Mouse (Mus musculus) MEL (cell line): ENCODE measurements around the gene Gabbr2. TPM values are rescaled to one million over a fixed set of nuclear protein-coding genes. Genes with fewer than 3 reads are reported as not detected.

ENCODE experiments used
- DNase-seq: peaks from one replicate; pipeline ENCODE4 v3.0.0; 2011; ENCODE audit warnings: low read depth, low spot score
- H3K27ac ChIP-seq: 2 replicates; pipeline ENCODE4 v1.5.1; 2012; ENCODE audit warnings: low read depth, mild to moderate bottlenecking, control low read depth, low read length, moderate library complexity; ENCODE audit not compliant: control insufficient read depth
- H3K27me3 ChIP-seq, 2 experiments: fragments of 150-350 bp in 1 of 2; sonication (generic) in 1 of 2; 2 replicates each; pipeline ENCODE4 v1.6.1; 2012; ENCODE audit warnings: low read length in 2 of 2, mild to moderate bottlenecking in 2 of 2, improper control_type of control experiment in 1 of 2, moderate library complexity in 1 of 2; ENCODE audit not compliant: insufficient read depth in 2 of 2, control insufficient read depth in 1 of 2
- H3K36me3 ChIP-seq, 2 experiments: 2 replicates each; pipeline ENCODE4 v1.6.1; 2012 to 2014; ENCODE audit warnings: low read length in 2 of 2, improper control_type of control experiment in 1 of 2, inconsistent platforms in 1 of 2, mild to moderate bottlenecking in 1 of 2; ENCODE audit not compliant: insufficient read depth in 2 of 2, control insufficient read depth in 1 of 2
- H3K4me1 ChIP-seq, 2 experiments: fragments of 150-350 bp in 1 of 2; sonication (generic) in 1 of 2; 2 replicates each; pipeline ENCODE4 v1.6.1; 2012; ENCODE audit warnings: low read length in 2 of 2, improper control_type of control experiment in 1 of 2, mild to moderate bottlenecking in 1 of 2; ENCODE audit not compliant: insufficient read depth in 2 of 2, control insufficient read depth in 1 of 2
- H3K4me3 ChIP-seq, 2 experiments: fragments of 150-350 bp in 1 of 2; sonication (generic) in 1 of 2; 2 replicates each; pipeline ENCODE4 v1.5.1; 2012; ENCODE audit warnings: low read depth in 2 of 2, low read length in 2 of 2, mild to moderate bottlenecking in 2 of 2, moderate library complexity in 2 of 2, control low read depth in 1 of 2, improper control_type of control experiment in 1 of 2; ENCODE audit not compliant: control insufficient read depth in 1 of 2, insufficient read depth in 1 of 2
- H3K79me2 ChIP-seq: 2 replicates; pipeline ENCODE4 v1.6.1; 2012; ENCODE audit warnings: mild to moderate bottlenecking, low read length, moderate library complexity; ENCODE audit not compliant: control insufficient read depth, poor library complexity, insufficient read depth
- H3K9ac ChIP-seq: 2 replicates; pipeline ENCODE4 v1.6.1; 2012; ENCODE audit warnings: low read depth, mild to moderate bottlenecking, control low read depth, low read length, moderate library complexity; ENCODE audit not compliant: control insufficient read depth, poor library complexity, severe bottlenecking
- H3K9me3 ChIP-seq: fragments of 150-350 bp; sonication (generic); replicated peaks from 2 replicates; pipeline ENCODE4 v1.6.1; 2012; ENCODE audit warnings: mild to moderate bottlenecking, low read length, improper control_type of control experiment, moderate library complexity; ENCODE audit not compliant: insufficient read depth
- E2F4 ChIP-seq: IDR thresholded peaks from 2 replicates; pipeline ENCODE4 v1.6.1; 2011; ENCODE audit warnings: low read depth, low read length, improper control_type of control experiment, borderline replicate concordance
- ELF1 ChIP-seq: IDR thresholded peaks from 2 replicates; pipeline ENCODE4 v1.6.1; 2014; ENCODE audit warnings: low read depth, mild to moderate bottlenecking, inconsistent platforms, low read length, improper control_type of control experiment, moderate library complexity
- EP300 ChIP-seq, 2 experiments: IDR thresholded peaks; 2 replicates each; pipeline ENCODE4 v1.6.1; 2011; ENCODE audit warnings: improper control_type of control experiment in 2 of 2, low read length in 2 of 2, low read depth in 1 of 2, mild to moderate bottlenecking in 1 of 2
- ETS1 ChIP-seq: IDR thresholded peaks from 2 replicates; pipeline ENCODE4 v1.6.1; 2012; ENCODE audit warnings: low read depth, mild to moderate bottlenecking, inconsistent platforms, low read length, improper control_type of control experiment, moderate library complexity
- GATA1 ChIP-seq: IDR thresholded peaks from 2 replicates; pipeline ENCODE4 v1.6.1; 2011; ENCODE audit warnings: low read depth, low read length, improper control_type of control experiment
- JUND ChIP-seq: IDR thresholded peaks from 2 replicates; pipeline ENCODE4 v1.6.1; 2011; ENCODE audit warnings: low read depth, mild to moderate bottlenecking, improper control_type of control experiment, low read length
- MAFK ChIP-seq: IDR thresholded peaks from 2 replicates; pipeline ENCODE4 v1.6.1; 2011; ENCODE audit warnings: low read depth, mild to moderate bottlenecking, low read length, improper control_type of control experiment, borderline replicate concordance
- MAZ ChIP-seq: IDR thresholded peaks from 2 replicates; pipeline ENCODE4 v1.6.1; 2012; ENCODE audit warnings: low read depth, mild to moderate bottlenecking, inconsistent platforms, low read length, improper control_type of control experiment
- MYB ChIP-seq: IDR thresholded peaks from 2 replicates; pipeline ENCODE4 v1.6.1; 2011; ENCODE audit warnings: mild to moderate bottlenecking, low read depth, low read length, improper control_type of control experiment
- MYC ChIP-seq: IDR thresholded peaks from 2 replicates; pipeline ENCODE4 v1.6.1; 2011; ENCODE audit warnings: low read depth, mild to moderate bottlenecking, low read length, improper control_type of control experiment, moderate library complexity
- NELFE ChIP-seq: IDR thresholded peaks from 2 replicates; pipeline ENCODE4 v1.6.1; 2011; ENCODE audit warnings: low read depth, low read length, improper control_type of control experiment
- NRF1 ChIP-seq: IDR thresholded peaks from 2 replicates; pipeline ENCODE4 v1.6.1; 2014; ENCODE audit warnings: low read depth, mild to moderate bottlenecking, inconsistent platforms, low read length, improper control_type of control experiment, moderate library complexity; ENCODE audit not compliant: poor library complexity, insufficient read depth, severe bottlenecking
- POLR2AphosphoS5 ChIP-seq: IDR thresholded peaks from 2 replicates; pipeline ENCODE4 v1.6.1; 2012; ENCODE audit warnings: low read depth, borderline replicate concordance, mild to moderate bottlenecking, inconsistent platforms, low read length, moderate library complexity, mixed read lengths
- RCOR1 ChIP-seq: IDR thresholded peaks from 2 replicates; pipeline ENCODE4 v1.6.1; 2012; ENCODE audit warnings: low read depth, mild to moderate bottlenecking, inconsistent platforms, low read length, improper control_type of control experiment
- SIN3A ChIP-seq: IDR thresholded peaks from 2 replicates; pipeline ENCODE4 v1.6.1; 2012; ENCODE audit warnings: low read length, improper control_type of control experiment, inconsistent platforms
- SMC3 ChIP-seq: IDR thresholded peaks from 2 replicates; pipeline ENCODE4 v1.6.1; 2011; ENCODE audit warnings: low read depth, low read length, improper control_type of control experiment
- TBP ChIP-seq: IDR thresholded peaks from 2 replicates; pipeline ENCODE4 v1.8.0; 2011; ENCODE audit warnings: low read depth, low read length, improper control_type of control experiment
- TCF12 ChIP-seq: IDR thresholded peaks from 2 replicates; pipeline ENCODE4 v1.6.1; 2014; ENCODE audit warnings: low read depth, mild to moderate bottlenecking, inconsistent platforms, low read length, improper control_type of control experiment, moderate library complexity
- USF2 ChIP-seq, 2 experiments: IDR thresholded peaks; 2 replicates each; pipeline ENCODE4 v1.6.1; 2011 to 2012; ENCODE audit warnings: improper control_type of control experiment in 2 of 2, low read length in 2 of 2, borderline replicate concordance in 1 of 2, inconsistent platforms in 1 of 2, low read depth in 1 of 2, mild to moderate bottlenecking in 1 of 2; ENCODE audit not compliant: insufficient read depth in 1 of 2
- ZC3H11A ChIP-seq: IDR thresholded peaks from 2 replicates; pipeline ENCODE4 v1.6.1; 2012; ENCODE audit warnings: low read depth, mild to moderate bottlenecking, inconsistent platforms, low read length, improper control_type of control experiment
- ZKSCAN1 ChIP-seq: IDR thresholded peaks from 2 replicates; pipeline ENCODE4 v1.6.1; 2012; ENCODE audit warnings: low read depth, mild to moderate bottlenecking, inconsistent platforms, low read length, improper control_type of control experiment, moderate library complexity
- ZMIZ1 ChIP-seq: IDR thresholded peaks from 2 replicates; pipeline ENCODE4 v1.6.1; 2012; ENCODE audit warnings: low read depth, mild to moderate bottlenecking, inconsistent platforms, low read length, improper control_type of control experiment, moderate library complexity
- ZNF384 ChIP-seq: IDR thresholded peaks from 2 replicates; pipeline ENCODE4 v1.6.1; 2012; ENCODE audit warnings: low read depth, mild to moderate bottlenecking, inconsistent platforms, low read length, improper control_type of control experiment
- polyA plus RNA-seq, 2 experiments: library from polyadenylated mRNA; stranded (reverse) in 1 of 2; unstranded in 1 of 2; fragments of >175 nt in 1 of 2; fragments of >200 nt in 1 of 2; gene quantifications; 2 replicates each; pipeline versions ENCODE4 v1.2.1 to v1.2.4; 2012; ENCODE audit warnings: low replicate concordance in 2 of 2, low read depth in 1 of 2; ENCODE audit not compliant: insufficient read length in 2 of 2, insufficient read depth in 1 of 2, missing spikeins in 1 of 2
- total RNA-seq: library from RNA; depleted of rRNA; stranded (reverse); fragments of 300-350 nt; gene quantifications from 2 replicates; pipeline ENCODE4 v1.2.3, GENCODE M21; 2012

Gene Gabbr2
- total and polyA plus RNA-seq, 3 experiments = not detected

- H3K27me3 ChIP-seq = peaks cover 0 to 2% of the 10 kb centered on the region in 2 experiments; a peak in 1 of 4 replicates
- H3K36me3 ChIP-seq = no peaks in the 10 kb centered on the region
- H3K79me2 ChIP-seq = no peaks in the 10 kb centered on the region
- H3K4me3 ChIP-seq = no peak overlapping the region
- H3K9ac ChIP-seq = no peak overlapping the region
- no peak overlapping the region for H3K27ac ChIP-seq
- no peak for DNase-seq
- H3K4me1 ChIP-seq = no peaks in the 10 kb centered on the region
- H3K9me3 ChIP-seq = no peaks in the 10 kb centered on the region
- no peak for TF ChIP-seq GATA1
- no peak for TF ChIP-seq MYC
- TF ChIP-seq POLR2AphosphoS5 = no peak
- TF ChIP-seq MAZ = no peak
- no peak for TF ChIP-seq RCOR1
- no peak for TF ChIP-seq TCF12
- TF ChIP-seq ZKSCAN1 = no peak
- no peak for TF ChIP-seq SMC3
- TF ChIP-seq TBP = no peak
- no peak for TF ChIP-seq ETS1
- no peak for TF ChIP-seq JUND
- no peak for TF ChIP-seq ZNF384
- no peak for TF ChIP-seq E2F4
- TF ChIP-seq NELFE = no peak
Observed at GRCm38 (mm10) chr4:46978371-46978770, 13.3 kb downstream of the Gabbr2 start.

GRCm38 (mm10) chr4:46977161-46977560 lies 14.5 kb downstream of the Gabbr2 start:
- Histone ChIP-seq H3K27me3 (peaks cover 0 to 2% of the 10 kb centered on the region in 2 experiments; a peak in 1 of 4 replicates), H3K27ac (no peak overlapping the region), H3K9ac (no peak overlapping the region), H3K4me1 (no peaks in the 10 kb centered on the region), H3K79me2 (no peaks in the 10 kb centered on the region), H3K4me3 (no peak overlapping the region), H3K9me3 (no peaks in the 10 kb centered on the region), H3K36me3 (no peaks in the 10 kb centered on the region)
- no peak for DNase-seq
- no peak for TF ChIP-seq ZC3H11A
- TF ChIP-seq USF2 (IDR thresholded peaks at IDR 0.05; ENCODE audit: borderline replicate concordance in 1 of 2, insufficient read depth in 1 of 2, low read depth in 1 of 2, low read length in 2 of 2) = no peak
- no peak for TF ChIP-seq GATA1
- no peak for TF ChIP-seq SIN3A
- TF ChIP-seq ETS1 = no peak
- TF ChIP-seq SMC3 = no peak
- no peak for TF ChIP-seq TCF12
- no peak for TF ChIP-seq MYB
- TF ChIP-seq MYC = no peak
- no peak for TF ChIP-seq ZMIZ1
- TF ChIP-seq MAFK = no peak
- TF ChIP-seq NRF1 = no peak
- TF ChIP-seq EP300 (IDR thresholded peaks at IDR 0.05; ENCODE audit: low read depth in 1 of 2, low read length in 2 of 2) = no peak
- no peak for TF ChIP-seq RCOR1
- no peak for TF ChIP-seq NELFE
- no peak for TF ChIP-seq ELF1
